Mouse (Mus musculus) kidney, postnatal 0 days (tissue): ENCODE results near the gene Cpsf6. TPM values are rescaled to one million over a fixed set of nuclear protein-coding genes. Genes with fewer than 3 reads are reported as not detected.
A peak's percentile ranks its signal among the peaks of the same experiment; 100 is the strongest.

Source experiments
- ATAC-seq: fragments of 200-750 bp; cut with Nextera tagmentation; replicated peaks from 2 replicates; pipeline ENCODE4 v1.8.0; 2017; ENCODE audit warnings: low read depth, moderate number of reproducible peaks, moderate TSS enrichment, moderate library complexity; ENCODE audit not compliant: low FRiP score
- DNase-seq: peaks from one replicate; pipeline ENCODE4 v3.0.0-alpha.2; 2016; ENCODE audit warnings: low spot score
- H3K27ac ChIP-seq: fragments of 300-500 bp; sonication (generic); 2 replicates; pipeline ENCODE4 v1.5.1; 2014; ENCODE audit warnings: mild to moderate bottlenecking
- H3K27me3 ChIP-seq: fragments of 300-500 bp; sonication (generic); 2 replicates; pipeline ENCODE4 v1.6.1; 2014; ENCODE audit warnings: low read length, mixed read lengths; ENCODE audit not compliant: insufficient read depth
- H3K36me3 ChIP-seq: fragments of 300-500 bp; sonication (generic); 2 replicates; pipeline ENCODE4 v1.6.1; 2014; ENCODE audit warnings: low read length, mixed read lengths; ENCODE audit not compliant: insufficient read depth
- H3K4me1 ChIP-seq: fragments of 300-500 bp; sonication (generic); replicated peaks from 2 replicates; pipeline ENCODE4 v1.6.1; 2014; ENCODE audit warnings: antibody characterized with exemption, low read length, mixed read lengths; ENCODE audit not compliant: insufficient read depth
- H3K4me2 ChIP-seq: fragments of 300-500 bp; sonication (generic); 2 replicates; pipeline ENCODE4 v1.6.1; 2014; ENCODE audit warnings: mild to moderate bottlenecking, low read length, moderate library complexity, mixed read lengths
- H3K4me3 ChIP-seq: fragments of 300-500 bp; sonication (generic); replicated peaks from 2 replicates; pipeline ENCODE4 v1.5.1; 2014; ENCODE audit warnings: low read depth, low read length
- H3K9ac ChIP-seq: fragments of 300-500 bp; sonication (generic); 2 replicates; pipeline ENCODE4 v1.6.1; 2014; ENCODE audit warnings: low read depth, low read length
- H3K9me3 ChIP-seq: fragments of 300-500 bp; sonication (generic); replicated peaks from 2 replicates; pipeline ENCODE4 v1.6.1; 2016; ENCODE audit warnings: low read length, inconsistent platforms, mixed read lengths
- CTCF ChIP-seq: IDR thresholded peaks from 2 replicates; pipeline ENCODE4 v1.5.1; 2016; ENCODE audit warnings: antibody characterized with exemption, low read depth, mild to moderate bottlenecking, moderate library complexity
- WGBS: fragments of 180-500 bp; shearing (Covaris S2); extraction: QIAGEN DNeasy Blood & Tissue Kit; methylation state at CpG from one replicate; pipeline ENCODE4 v1.1.7; 2014; 5-methylcytosine and 5-hydroxymethylcytosine counted together
- polyA plus RNA-seq: library from polyadenylated mRNA; unstranded; fragments of >200 nt; fragmentation: Nextera tagmentation; extraction: Ambion mirVana; gene quantifications from 2 replicates; pipeline ENCODE4 v1.2.1, GENCODE M21; 2015

The Cpsf6 gene
- polyA plus RNA-seq, 1 experiment from 2014 or later: 111 TPM

DNA sequence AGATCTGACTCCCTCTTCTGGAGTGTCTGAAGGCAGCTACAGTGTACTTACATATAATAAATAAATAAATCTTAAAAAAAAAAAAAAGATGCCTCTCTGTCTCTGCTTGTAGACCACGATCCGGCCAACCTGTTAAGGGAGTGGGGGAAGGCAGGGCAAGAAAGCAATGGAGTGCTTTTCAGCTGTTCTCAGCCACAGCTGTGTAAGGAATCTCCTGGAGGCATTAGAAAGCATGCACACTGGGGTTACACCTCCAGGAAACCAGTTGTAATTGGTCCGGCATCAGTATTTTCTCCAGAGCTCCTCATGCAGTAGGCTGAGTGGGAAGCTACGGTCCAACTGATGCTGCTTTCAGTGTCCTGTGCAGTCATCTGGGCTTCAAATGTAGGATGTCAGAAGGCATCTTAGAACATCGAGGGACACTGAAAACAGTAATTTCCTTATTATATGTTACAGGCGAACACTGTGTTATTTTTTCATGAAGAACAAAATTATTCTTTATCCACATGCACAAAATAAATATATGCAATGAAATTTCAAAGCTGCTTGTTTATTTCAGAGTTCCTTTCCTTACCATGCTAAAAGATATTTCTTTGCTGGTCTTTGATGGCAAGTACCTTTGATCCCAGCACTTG lies 42.5 kb upstream of the Cpsf6 start:
- no peak for TF ChIP-seq CTCF

DNA sequence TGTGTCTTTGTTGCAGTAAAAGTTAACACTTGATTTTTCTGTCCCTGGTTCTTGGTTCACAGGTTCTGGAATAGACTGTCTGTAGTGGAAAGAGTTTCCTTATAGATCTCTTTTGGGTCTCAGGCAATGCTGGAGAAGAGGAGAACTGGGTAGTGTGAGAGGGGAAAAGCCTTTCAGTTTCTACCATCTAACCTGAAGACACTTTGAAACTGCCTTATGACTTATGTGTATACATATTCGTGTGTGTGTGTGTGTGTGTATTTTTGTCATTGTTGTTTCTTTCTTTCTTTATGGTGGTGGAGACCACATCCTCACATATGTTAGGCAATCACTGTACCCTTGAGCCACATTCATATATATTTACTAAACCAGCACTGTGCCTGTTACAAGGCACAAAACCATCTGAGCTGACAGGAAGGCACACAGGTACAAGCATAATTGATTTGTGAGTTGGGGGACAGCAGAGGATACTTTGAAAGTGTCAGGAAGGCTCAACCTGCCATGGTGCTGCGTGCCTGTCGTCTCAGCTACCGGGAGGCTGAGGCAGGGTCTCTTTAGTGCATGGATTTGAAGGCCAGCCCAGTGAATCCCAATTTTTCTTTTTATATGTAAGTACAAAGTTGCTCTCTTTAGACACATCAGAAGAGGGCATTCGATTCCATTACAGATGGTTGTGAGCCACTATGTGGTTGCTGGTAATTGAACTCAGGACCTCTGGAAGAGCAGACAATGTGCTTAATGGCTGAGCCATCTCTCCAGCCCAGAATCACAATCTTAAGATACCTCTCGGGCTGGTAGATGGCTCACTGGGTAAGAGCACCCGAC lies 41.7 kb upstream of the Cpsf6 start:
- Histone ChIP-seq H3K4me2 (no peak overlapping the region), H3K9ac (no peak overlapping the region), H3K9me3 (no peaks in the 10 kb centered on the region), H3K4me3 (no peak overlapping the region), H3K36me3 (no peaks in the 10 kb centered on the region), H3K27me3 (no peaks in the 10 kb centered on the region), H3K4me1 (no peaks in the 10 kb centered on the region), H3K27ac (no peak overlapping the region)
- no peak for ATAC-seq
- no peak for DNase-seq
- 91% methylated on average over 7 of the region's 7 CpGs for WGBS
- no peak for TF ChIP-seq CTCF

More for the DNA sequence above, 42.5 kb upstream of the Cpsf6 start:
- WGBS: 82% methylated on average over 6 of the region's 6 CpGs
- Histone ChIP-seq H3K27me3 (no peaks in the 10 kb centered on the region), H3K36me3 (no peaks in the 10 kb centered on the region), H3K9me3 (no peaks in the 10 kb centered on the region), H3K4me1 (no peaks in the 10 kb centered on the region), H3K4me2 (no peak overlapping the region), H3K4me3 (no peak overlapping the region), H3K9ac (no peak overlapping the region), H3K27ac (no peak overlapping the region)
- DNase-seq (no peak), ATAC-seq (no peak)

DNA sequence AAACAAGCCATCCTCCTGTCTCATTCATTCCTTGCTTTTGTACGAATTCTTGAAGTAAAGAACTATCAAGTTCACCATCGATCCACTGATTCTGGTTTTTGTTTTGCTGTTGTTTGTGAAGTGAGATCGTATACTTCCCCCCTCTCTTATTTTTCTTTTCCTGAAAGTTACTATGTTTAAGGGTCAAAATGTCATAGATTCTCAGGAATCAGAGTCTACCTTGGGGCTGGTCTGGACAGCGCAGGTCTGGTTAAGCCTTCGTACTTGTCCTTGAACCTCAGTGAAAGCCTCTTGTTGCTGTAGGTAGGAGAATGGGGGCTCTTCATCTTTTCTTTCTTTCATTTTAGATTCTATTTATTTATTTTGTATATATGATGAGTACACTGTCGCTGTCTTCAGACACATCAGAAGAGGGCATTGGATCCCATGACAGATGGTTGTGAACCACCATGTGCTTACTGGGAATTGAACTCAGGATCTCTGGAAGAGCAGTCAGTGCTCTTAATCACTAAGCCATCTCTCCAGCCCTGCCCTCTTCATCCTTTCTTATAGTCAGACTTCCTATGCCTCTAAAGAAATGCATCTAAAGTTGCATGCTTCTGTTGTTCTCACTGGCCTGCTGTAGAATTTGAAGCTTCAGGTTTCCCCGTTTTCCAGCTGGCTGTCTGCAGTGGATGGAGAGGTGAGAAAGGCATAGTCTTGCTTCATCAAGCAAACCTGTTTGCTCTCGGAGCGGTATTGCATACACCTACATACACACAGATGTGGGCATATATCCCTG lies 40.9 kb upstream of the Cpsf6 start:
- TF ChIP-seq CTCF: no peak
- DNase-seq (no peak), ATAC-seq (no peak)
- Histone ChIP-seq H3K9me3 (no peaks in the 10 kb centered on the region), H3K4me1 (no peaks in the 10 kb centered on the region), H3K27ac (no peak overlapping the region), H3K4me2 (no peak overlapping the region), H3K9ac (no peak overlapping the region), H3K27me3 (no peaks in the 10 kb centered on the region), H3K4me3 (no peak overlapping the region), H3K36me3 (no peaks in the 10 kb centered on the region)
- 80% methylated on average over 9 of the region's 9 CpGs for WGBS

- Histone ChIP-seq H3K9ac (no peak overlapping the region), H3K4me3 (no peak overlapping the region), H3K4me1 (no peaks in the 10 kb centered on the region), H3K27me3 (no peaks in the 10 kb centered on the region), H3K27ac (no peak overlapping the region), H3K9me3 (no peaks in the 10 kb centered on the region), H3K4me2 (no peak overlapping the region), H3K36me3 (no peaks in the 10 kb centered on the region)
- DNase-seq (no peak), ATAC-seq (no peak)
- no peak for TF ChIP-seq CTCF
- WGBS: 74% methylated on average over 8 of the region's 8 CpGs
These were observed 39.9 kb upstream of the Cpsf6 start for GRCm38 (mm10) chr10:117419577-117420290.

DNA sequence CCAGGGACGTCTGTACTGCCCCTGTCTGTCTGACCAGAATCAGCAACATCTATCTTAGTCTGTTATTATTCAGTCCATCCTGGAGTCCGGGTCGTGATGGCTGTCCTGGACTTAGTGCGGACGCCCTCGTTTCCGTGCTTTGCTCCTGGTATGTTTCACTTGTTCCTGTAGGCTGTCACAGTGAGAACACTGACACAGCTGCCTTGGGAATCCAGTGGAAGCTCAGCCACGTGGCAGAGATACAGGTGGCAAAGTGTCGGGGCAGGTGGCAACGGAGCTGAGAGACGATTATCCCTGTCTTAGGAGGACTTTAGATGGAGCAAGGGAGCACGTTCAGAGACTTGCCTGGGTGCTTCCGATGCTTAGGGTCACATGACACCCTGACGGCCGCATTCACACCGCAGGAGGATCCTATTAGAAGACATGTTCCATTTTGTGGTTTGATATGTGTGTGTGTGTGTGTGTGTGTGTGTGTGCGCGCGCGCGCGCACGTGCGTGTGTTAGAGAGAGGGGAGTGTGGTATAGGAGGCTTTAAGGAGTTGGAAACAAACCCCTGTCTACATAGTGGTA lies 38.9 kb upstream of the Cpsf6 start:
- no peak for TF ChIP-seq CTCF
- no peak overlapping the region for H3K9ac ChIP-seq
- peak overlapping the region; percentile 63 for H3K4me2 ChIP-seq
- 44% methylated on average over 24 of the region's 24 CpGs for WGBS
- no peak overlapping the region for H3K27ac ChIP-seq
- ATAC-seq: peak; percentile 16; the same call in 1 of the 2 replicates
- no peak for DNase-seq
- H3K27me3 ChIP-seq: no peaks in the 10 kb centered on the region
- no peaks in the 10 kb centered on the region for H3K36me3 ChIP-seq
- H3K9me3 ChIP-seq: no peaks in the 10 kb centered on the region
- no peak overlapping the region for H3K4me3 ChIP-seq
- H3K4me1 ChIP-seq: no peaks in the 10 kb centered on the region
